Mouse (Mus musculus): ENCODE data around the gene Krt79. TPM values are rescaled to one million over a fixed set of nuclear protein-coding genes. Genes with fewer than 3 reads are reported as not detected.

Gene Krt79
- total and polyA plus RNA-seq, 2 experiments from 2014 or later, result 0.31 TPM; not detected in 1

DNA sequence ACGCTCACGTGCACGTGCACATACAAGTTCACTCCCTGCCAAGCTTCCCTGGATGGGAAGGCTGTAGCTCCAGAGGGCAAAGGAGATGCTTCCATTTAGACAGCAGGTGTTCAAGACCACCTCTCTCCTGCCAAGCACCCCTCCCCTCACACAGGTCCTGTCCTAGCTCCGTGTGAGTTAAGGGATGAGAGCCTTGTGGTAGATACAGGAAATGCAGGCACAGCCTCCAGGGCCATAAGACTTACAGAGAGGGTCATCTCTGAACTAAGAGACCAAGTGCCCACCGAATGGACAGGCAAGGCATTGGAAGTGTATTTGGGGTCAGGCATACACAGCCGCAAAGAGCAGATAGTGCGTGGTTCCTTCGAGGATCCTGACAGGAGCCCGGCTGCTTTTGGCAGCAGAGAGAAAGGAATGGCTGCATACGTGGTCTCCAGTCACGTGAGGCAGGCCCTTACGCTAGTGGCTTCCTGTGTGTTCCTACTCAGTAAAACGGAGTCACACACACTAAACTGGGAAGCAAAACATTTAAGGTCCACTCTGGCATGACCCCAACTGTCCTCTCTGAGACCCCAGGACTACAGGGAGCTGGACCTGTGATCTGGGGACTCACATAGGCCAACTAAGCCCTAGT lies 43.3 kb upstream of the Krt79 start:
- no peaks in the 10 kb centered on the region for H3K27me3 ChIP-seq (ENCODE audit: control insufficient read depth, insufficient read depth, low read length)
- ATAC-seq (ENCODE audit: insufficient read depth, low read depth), result no peak
- H3K4me1 ChIP-seq (ENCODE audit: control insufficient read depth, insufficient read depth), result no peaks in the 10 kb centered on the region
- no peak for TF ChIP-seq CTCF (IDR thresholded peaks at IDR 0.05; ENCODE audit: low read depth)
- TF ChIP-seq EP300 (IDR thresholded peaks at IDR 0.05; ENCODE audit: low read depth), result no peak
- H3K9me3 ChIP-seq (replicated peaks; ENCODE audit: control insufficient read depth, low read length), result no peaks in the 10 kb centered on the region
- WGBS, result 73% methylated on average over 13 of the region's 13 CpGs
- no peak for DNase-seq (ENCODE audit: low spot score)
- H3K36me3 ChIP-seq (replicated peaks; ENCODE audit: control insufficient read depth, insufficient read depth, low read length), result no peaks in the 10 kb centered on the region
- no peak overlapping the region for H3K9ac ChIP-seq (replicated peaks; ENCODE audit: low read depth, low read length)
- no peak overlapping the region for H3K4me2 ChIP-seq (ENCODE audit: low read depth, low read length)
- no peak overlapping the region for H3K4me3 ChIP-seq (ENCODE audit: low read depth, low read length)
- peak overlapping the region; percentile 56 for H3K27ac ChIP-seq (ENCODE audit: low read depth)

DNA sequence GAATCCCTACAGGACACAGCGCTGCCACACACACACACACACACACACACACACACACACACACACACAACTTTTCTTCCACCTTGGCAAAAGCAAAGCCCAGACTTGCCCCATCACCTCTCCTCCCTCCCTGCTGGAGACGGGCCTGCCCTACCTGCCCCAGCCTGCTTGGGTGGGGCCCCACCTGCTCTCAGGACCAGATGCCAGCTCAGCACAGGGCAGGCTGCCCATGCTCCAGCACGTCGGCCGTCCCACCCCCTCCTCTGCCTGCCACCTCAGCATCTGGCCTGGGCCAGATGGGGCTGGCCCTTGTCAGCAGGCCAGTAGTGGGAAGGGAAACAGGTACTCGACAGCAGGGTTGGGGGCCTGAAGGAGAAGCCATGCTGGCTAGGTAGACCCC lies 40.7 kb upstream of the Krt79 start:
- no peak overlapping the region for H3K27ac ChIP-seq (ENCODE audit: low read depth)
- ATAC-seq (ENCODE audit: insufficient read depth, low read depth) (no peak), DNase-seq (ENCODE audit: low spot score) (no peak)
- 56% methylated on average over 6 of the region's 6 CpGs for WGBS
- H3K9ac ChIP-seq (replicated peaks; ENCODE audit: low read depth, low read length), result no peak overlapping the region
- H3K36me3 ChIP-seq (replicated peaks; ENCODE audit: control insufficient read depth, insufficient read depth, low read length), result no peaks in the 10 kb centered on the region
- H3K9me3 ChIP-seq (replicated peaks; ENCODE audit: control insufficient read depth, low read length), result no peaks in the 10 kb centered on the region
- TF ChIP-seq EP300 (IDR thresholded peaks at IDR 0.05; ENCODE audit: low read depth) (no peak), CTCF (IDR thresholded peaks at IDR 0.05; ENCODE audit: low read depth) (no peak)
- no peak overlapping the region for H3K4me2 ChIP-seq (ENCODE audit: low read depth, low read length)
- H3K4me1 ChIP-seq (ENCODE audit: control insufficient read depth, insufficient read depth), result peaks cover 15% of the 10 kb centered on the region
- no peaks in the 10 kb centered on the region for H3K27me3 ChIP-seq (ENCODE audit: control insufficient read depth, insufficient read depth, low read length)
- H3K4me3 ChIP-seq (ENCODE audit: low read depth, low read length), result no peak overlapping the region

DNA sequence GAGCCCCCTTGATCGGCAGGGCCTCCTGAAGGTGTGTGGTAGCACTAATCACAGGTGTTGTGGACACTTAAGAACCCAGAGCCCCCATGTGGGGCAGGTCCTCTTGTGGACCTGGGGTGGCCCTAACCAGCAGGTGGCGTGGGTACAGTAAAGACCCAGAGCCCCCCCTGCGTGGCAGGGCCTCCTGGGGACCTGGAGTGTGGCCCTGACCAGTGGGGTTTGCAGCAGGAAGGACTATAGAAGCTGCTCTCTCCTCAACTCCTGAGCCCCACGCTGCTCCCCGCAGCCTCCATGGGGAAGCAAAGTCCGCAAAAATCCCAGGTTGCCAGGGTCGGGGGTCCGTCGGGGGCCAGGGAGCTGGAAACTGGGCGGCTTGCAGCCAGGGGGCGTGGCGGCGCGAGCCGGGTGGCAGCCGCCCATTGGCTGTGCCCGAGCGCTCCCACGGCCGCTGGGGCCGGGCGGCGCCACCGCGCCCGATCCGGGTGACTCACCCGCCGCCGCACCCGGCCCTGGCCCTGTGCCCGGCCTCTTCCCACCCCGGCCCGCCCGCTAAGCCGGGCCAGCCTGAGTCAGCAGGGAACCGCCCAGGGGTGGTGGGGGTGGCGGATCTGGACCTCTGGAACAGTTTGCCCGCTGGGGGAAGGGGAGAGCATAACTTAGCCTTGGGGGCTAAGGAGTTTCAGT lies 37.1 kb upstream of the Krt79 start:
- H3K9me3 ChIP-seq (replicated peaks; ENCODE audit: control insufficient read depth, low read length), result no peaks in the 10 kb centered on the region
- TF ChIP-seq EP300 (IDR thresholded peaks at IDR 0.05; ENCODE audit: low read depth) (peak; percentile 40; the same call in 1 of the 2 replicates), CTCF (IDR thresholded peaks at IDR 0.05; ENCODE audit: low read depth) (peak; percentile 4; the same call in 1 of the 2 replicates)

DNA sequence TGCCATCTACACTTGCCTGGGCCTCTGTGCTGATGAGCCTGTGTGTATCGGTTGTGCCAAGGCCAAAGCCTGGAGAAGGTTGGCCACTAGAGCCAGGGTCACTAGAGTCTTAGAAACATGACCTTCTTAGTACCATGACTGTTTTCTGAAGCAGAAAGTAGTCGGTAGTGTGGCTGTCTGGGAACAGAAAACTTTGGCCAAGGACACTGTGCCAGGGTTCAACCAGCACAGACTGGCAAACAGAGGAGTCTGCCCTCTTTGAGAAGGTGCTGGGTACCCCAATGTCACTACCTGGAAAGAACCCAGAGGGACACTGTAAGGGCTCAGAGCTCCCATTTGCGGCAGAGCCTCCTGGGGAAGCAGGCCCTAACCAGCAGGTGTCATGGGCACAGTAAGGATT lies 36.5 kb upstream of the Krt79 start:
- Histone ChIP-seq H3K4me1 (ENCODE audit: control insufficient read depth, insufficient read depth) (peaks cover 15% of the 10 kb centered on the region), H3K4me2 (ENCODE audit: low read depth, low read length) (peak overlapping the region; percentile 71), H3K9ac (replicated peaks; ENCODE audit: low read depth, low read length) (peak overlapping the region; percentile 54; the same call in 1 of the 2 replicates), H3K4me3 (ENCODE audit: low read depth, low read length) (no peak overlapping the region), H3K9me3 (replicated peaks; ENCODE audit: control insufficient read depth, low read length) (no peaks in the 10 kb centered on the region), H3K27ac (ENCODE audit: low read depth) (peak overlapping the region; percentile 79), H3K27me3 (ENCODE audit: control insufficient read depth, insufficient read depth, low read length) (peaks cover 7% of the 10 kb centered on the region; the same call in 1 of the 2 replicates), H3K36me3 (replicated peaks; ENCODE audit: control insufficient read depth, insufficient read depth, low read length) (no peaks in the 10 kb centered on the region)
- DNase-seq (ENCODE audit: low spot score) (no peak), ATAC-seq (ENCODE audit: insufficient read depth, low read depth) (no peak)
- 57% methylated on average over 3 of the region's 3 CpGs for WGBS
- TF ChIP-seq EP300 (IDR thresholded peaks at IDR 0.05; ENCODE audit: low read depth) (no peak), CTCF (IDR thresholded peaks at IDR 0.05; ENCODE audit: low read depth) (no peak)

More for the DNA sequence above, 37.1 kb upstream of the Krt79 start:
- 4% methylated on average over 27 of the region's 39 CpGs for WGBS
- ATAC-seq (ENCODE audit: insufficient read depth, low read depth) (peak; percentile 94), DNase-seq (ENCODE audit: low spot score) (peak; percentile 92)
- H3K27ac ChIP-seq (ENCODE audit: low read depth), result peak overlapping the region; percentile 79
- peaks cover 7% of the 10 kb centered on the region; the same call in 1 of the 2 replicates for H3K27me3 ChIP-seq (ENCODE audit: control insufficient read depth, insufficient read depth, low read length)
- peak overlapping the region; percentile 71 for H3K4me2 ChIP-seq (ENCODE audit: low read depth, low read length)
- H3K36me3 ChIP-seq (replicated peaks; ENCODE audit: control insufficient read depth, insufficient read depth, low read length), result no peaks in the 10 kb centered on the region
- H3K4me1 ChIP-seq (ENCODE audit: control insufficient read depth, insufficient read depth), result peaks cover 15% of the 10 kb centered on the region
- peak overlapping the region; percentile 54; the same call in 1 of the 2 replicates for H3K9ac ChIP-seq (replicated peaks; ENCODE audit: low read depth, low read length)
- peak overlapping the region; percentile 31 for H3K4me3 ChIP-seq (ENCODE audit: low read depth, low read length)

GRCm38 (mm10) chr15:101976023-101976422 lies 35.9 kb upstream of the Krt79 start:
- Histone ChIP-seq H3K27ac (ENCODE audit: low read depth) (peak overlapping the region; percentile 79), H3K9ac (replicated peaks; ENCODE audit: low read depth, low read length) (no peak overlapping the region), H3K9me3 (replicated peaks; ENCODE audit: control insufficient read depth, low read length) (no peaks in the 10 kb centered on the region), H3K4me2 (ENCODE audit: low read depth, low read length) (no peak overlapping the region), H3K27me3 (ENCODE audit: control insufficient read depth, insufficient read depth, low read length) (peaks cover 7% of the 10 kb centered on the region; the same call in 1 of the 2 replicates), H3K4me1 (ENCODE audit: control insufficient read depth, insufficient read depth) (peaks cover 15% of the 10 kb centered on the region), H3K4me3 (ENCODE audit: low read depth, low read length) (no peak overlapping the region), H3K36me3 (replicated peaks; ENCODE audit: control insufficient read depth, insufficient read depth, low read length) (no peaks in the 10 kb centered on the region)
- TF ChIP-seq EP300 (IDR thresholded peaks at IDR 0.05; ENCODE audit: low read depth), result no peak
- DNase-seq (ENCODE audit: low spot score) (no peak), ATAC-seq (ENCODE audit: insufficient read depth, low read depth) (no peak)
- 83% methylated on average over 5 of the region's 5 CpGs for WGBS
